Mouse (Mus musculus) small intestine, adult 2 months (tissue): ENCODE results near the gene Slc22a12.

Source experiments
- CTCF ChIP-seq: fragments of 200-500 bp; IDR thresholded peaks from 2 replicates; pipeline ENCODE4 v1.5.1; 2012; ENCODE audit warnings: low read depth, mild to moderate bottlenecking, control low read depth, inconsistent platforms, low read length, moderate library complexity, mixed read lengths; ENCODE audit not compliant: insufficient replicate concordance, insufficient read length; ENCODE audit errors: extremely low read depth
- POLR2A ChIP-seq: fragments of 200-500 bp; IDR thresholded peaks from 2 replicates; pipeline ENCODE4 v1.6.1; 2012; ENCODE audit warnings: low read depth, mild to moderate bottlenecking, control low read depth, inconsistent platforms, low read length, moderate library complexity

- TF ChIP-seq POLR2A, result no peak
- TF ChIP-seq CTCF, result no peak
Measured at GRCm38 (mm10) chr19:6551215-6551614, 8.4 kb upstream of the Slc22a12 start.
